Mouse (Mus musculus): ENCODE data around the gene Rnf215.
"Not testable (repeated sequence)": the region's sequence is repeated elsewhere in the genome, so short reads cannot be mapped to it uniquely, and the experiment has no call there.

Rnf215 gene

DNA sequence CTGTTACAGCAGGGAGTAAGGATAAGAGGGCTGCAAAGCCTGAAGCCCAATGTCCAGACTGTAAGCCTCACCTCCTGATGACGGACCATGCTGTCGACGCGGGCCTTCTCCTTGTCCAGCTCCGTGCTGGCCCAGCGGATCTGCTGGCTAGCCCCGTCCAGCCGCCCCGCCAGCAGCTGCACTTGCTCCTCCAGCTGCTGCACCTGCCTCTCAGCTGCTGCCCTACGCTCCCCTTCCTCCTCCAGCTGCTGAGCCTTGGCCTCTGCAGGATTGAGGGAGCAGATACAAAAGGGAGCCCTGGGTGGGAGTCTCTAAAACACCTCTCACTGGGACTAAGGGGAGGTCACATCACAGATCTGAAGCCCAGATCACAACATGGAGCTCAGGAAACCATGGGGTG, 12.1 kb downstream of the Rnf215 start:
- in situ Hi-C loops (cut with MboI, MseI) = no loop called here

DNA sequence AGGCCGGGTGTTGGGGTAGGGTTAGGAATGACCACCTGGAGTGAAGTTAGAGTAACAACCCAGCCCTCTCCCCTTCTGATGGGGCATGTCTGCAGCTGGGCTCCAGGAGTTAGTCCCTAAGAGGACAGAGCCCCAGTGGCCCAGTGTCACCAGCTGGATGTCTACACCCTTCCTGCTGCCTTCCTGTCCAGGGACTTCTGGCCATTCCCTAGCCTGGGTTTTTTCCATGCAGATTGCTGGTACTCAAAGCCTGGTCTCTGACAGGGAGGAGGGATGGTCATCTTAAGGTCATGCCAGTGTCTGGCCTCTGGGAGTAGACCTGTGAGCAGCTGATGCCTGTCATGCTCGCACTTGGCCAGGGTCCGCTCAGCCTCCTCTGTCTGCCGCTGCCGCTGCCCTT, 13.1 kb downstream of the Rnf215 start:
- in situ Hi-C loops (cut with MboI, MseI) = no loop called here

DNA sequence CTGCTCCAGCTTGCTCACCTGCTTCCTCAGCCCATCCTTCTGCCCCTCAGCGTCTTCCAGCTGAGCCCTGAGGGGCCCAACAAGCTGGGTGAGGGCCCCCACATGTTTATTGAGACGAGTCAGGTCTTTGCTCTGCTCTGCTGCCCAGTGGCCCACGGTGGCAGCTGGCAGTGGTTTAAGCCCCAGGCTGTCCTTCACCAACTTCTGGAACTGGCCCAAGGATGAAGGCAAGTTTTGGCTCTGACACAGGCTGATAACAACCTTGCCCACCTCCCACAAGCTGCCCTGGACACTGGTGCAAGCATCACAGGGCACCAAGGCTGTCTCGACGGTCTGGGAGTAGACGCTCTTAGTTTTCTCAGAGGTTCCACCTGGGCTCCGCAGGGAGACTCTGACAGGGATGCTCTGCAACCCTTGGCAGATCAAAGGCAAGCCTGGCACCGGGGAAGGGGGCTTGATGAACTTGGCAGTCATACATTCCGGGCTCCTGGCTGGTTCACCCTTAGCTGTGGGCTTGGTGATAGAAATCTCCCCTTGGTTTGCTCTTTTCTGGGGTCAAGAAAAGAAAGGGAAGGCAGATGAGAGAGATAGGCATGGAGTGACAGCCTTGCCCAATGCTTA, 13.6 kb downstream of the Rnf215 start:
- in situ Hi-C loops (cut with MboI, MseI) = no loop called here

DNA sequence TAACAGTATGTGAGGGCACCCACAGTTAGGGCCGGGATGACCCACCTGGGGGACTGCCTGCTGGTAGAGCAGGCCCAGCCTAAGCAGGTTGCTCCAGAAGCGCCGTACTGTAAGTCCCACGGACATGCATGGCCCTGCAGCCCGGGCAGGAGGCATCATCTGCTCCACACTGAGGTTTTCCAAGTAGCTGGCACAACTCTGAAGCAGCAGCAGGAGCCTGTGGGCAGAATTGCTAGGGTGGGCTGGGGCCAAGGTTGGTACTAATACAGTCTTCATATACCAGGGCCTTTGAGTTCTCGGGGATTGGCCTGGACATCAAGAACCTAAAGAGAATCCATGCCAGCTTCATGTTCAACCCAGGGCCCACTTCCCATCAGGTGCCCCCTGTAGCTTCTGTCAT, 14.9 kb downstream of the Rnf215 start:
- in situ Hi-C loops (cut with MboI, MseI) = no loop called here

DNA sequence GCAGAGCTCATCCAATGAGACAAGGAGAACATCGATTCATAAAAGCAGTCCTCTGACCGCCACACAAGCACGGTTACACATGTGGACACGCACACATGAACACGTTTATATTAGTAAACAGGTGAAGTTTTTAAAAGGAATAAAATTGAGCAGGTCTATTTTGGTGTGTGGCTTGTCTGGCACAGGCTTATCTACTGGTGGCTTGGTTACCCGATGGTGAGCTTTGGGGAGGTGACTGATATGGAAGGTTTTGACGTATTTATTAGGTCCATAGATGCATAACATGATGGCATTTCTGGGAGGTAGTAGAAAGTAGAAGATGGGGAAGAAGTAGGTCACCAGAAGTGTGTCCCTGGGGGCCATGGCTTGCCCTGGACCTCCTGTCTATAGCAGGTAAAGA, 18.7 kb downstream of the Rnf215 start:
- in situ Hi-C loops (cut with MboI, MseI) = no loop called here

DNA sequence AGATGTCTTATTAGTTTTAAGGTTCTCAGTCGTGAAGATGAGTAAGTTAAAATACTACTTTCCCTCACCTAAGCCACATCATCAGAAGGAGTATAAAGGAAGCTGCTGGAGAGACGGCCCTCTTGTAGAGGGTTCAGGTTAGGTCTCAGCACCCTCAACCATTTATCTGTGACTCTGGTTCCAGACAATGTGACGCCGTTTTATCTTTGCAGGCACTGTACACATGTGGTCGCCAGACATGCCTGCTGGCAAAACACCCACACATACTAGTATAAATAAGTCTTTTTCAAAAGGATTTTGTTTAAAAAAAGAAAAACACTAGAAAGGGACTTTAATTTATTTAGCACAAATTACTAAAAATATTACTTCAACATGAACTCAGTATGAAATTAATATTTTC, 20.6 kb downstream of the Rnf215 start:
- in situ Hi-C loops (cut with MboI, MseI) = no loop called here

DNA sequence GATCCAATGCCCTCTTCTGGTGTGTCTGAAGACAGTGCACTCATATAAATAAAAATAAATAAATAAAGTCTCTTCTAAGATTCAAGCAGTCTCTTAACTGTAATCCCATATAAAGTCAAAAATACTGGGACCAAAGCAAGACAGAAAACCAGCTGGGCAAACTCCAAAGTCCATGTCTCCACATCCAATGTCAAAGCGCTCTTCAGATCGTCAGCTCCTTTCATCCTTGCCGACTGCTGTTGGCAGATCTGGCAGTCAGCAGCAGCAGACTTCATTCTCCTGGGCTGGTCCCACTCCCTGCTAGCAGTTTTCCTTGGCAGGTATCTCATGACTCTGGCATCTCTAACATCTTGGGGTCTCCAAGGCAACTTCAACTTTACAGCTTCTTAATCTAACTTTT, 23.7 kb downstream of the Rnf215 start:
- in situ Hi-C loops (cut with MboI, MseI) = no loop called here

DNA sequence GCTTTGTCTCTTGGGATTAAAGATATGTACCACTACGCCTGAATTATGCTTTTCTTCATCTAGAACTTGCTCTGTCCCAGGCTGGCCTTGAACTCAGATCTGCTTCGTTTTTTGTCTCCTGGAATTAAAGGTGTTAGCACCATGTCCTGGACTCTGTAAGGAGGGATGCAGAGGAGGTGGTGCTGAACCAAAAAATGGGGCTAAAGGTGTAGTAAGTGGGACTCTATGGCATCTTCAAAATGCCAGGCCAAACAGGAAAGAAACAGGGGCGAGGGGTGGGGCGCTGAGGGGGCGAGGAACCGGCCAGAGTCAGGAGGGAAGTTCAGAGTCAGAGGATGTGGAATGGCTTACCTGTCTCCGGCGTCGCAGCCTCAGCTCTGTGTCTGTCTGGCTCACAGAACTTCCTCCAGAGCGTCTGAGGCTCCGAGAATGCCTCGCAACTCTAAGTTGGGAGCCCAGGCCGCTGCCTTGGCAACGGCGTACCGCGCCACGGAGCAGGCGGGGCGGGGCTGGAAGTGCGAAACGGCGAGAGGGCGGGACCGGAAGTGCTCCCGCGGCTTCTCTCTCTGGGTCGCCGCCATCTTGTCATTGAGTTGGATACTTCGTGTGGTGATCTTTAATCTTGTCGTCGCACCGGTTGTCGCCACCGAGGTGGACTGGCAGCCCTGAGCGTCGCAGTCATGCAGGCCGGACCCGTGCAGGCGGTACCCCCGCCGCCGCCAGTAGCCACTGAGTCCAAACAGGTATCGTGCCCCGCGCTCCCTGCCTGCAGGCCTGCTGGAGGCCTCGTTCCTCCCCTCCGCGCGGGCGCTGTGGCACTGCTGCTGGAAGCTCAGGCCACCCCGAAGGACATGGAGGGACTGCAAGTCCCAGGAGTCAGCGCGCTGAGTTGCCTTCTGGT, 25.1 kb downstream of the Rnf215 start, which contains the start of the genes Ccdc157 and Sf3a1:
Ccdc157 (minus strand) TSS at position 486 of the 901 bp plus-strand sequence.
Sf3a1 (plus strand) TSS at position 543 of the 901 bp plus-strand sequence.
- in situ Hi-C loops (cut with MboI, MseI) = no loop called here

DNA sequence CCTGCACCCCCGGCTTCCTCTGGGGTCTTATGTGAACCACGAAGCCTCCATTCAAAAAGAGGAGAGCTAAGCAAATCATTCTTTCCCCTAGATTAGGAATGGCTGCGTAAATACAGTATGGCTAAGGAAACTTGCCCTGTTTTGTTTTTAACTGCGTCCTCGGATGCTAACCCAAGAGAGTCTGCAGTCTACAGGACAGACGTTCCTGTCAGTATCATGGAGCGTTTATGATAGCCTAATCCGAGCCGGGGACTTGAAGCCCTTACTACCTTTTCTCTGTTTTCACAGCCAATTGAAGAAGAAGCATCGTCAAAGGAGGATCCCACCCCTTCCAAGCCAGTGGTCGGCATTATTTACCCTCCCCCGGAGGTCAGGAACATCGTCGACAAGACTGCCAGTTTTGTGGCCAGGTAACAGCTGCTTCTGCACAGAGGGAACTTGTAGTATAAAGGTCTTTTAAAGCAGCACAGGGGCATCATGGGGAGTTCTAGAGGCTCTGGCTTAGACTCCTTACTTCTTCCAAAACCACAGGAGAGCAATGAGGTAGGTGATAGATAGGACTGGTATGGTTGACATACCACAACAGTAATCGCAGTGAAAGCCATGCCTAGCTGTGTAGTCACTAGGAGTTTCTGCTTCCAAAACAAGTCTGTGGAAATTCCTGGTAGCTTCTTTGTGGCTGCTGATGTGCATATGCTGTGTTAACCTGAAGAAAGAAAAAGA, 25.9 kb downstream of the Rnf215 start:
- in situ Hi-C loops (cut with MboI, MseI) = no loop called here

DNA sequence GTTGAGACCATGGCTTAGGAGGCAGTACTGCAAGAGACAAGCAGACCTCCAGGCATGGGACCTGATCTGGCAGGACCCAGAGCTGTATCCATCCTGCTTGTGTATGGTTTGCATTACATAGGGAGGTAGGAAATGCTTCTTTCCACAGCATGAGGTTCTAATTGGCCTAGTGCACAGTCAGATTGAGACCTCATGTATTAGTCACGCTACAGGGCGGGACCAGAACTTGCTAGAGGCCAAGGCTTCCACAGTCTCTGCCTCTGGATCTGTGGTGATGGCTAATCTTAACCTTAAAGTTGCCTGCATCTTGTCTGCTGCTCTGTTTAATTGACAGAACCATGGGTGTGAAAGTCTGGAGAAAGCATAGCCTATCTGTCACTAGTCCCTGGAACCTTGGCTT, 29.7 kb downstream of the Rnf215 start:
- in situ Hi-C loops (cut with MboI, MseI) = no loop called here

DNA sequence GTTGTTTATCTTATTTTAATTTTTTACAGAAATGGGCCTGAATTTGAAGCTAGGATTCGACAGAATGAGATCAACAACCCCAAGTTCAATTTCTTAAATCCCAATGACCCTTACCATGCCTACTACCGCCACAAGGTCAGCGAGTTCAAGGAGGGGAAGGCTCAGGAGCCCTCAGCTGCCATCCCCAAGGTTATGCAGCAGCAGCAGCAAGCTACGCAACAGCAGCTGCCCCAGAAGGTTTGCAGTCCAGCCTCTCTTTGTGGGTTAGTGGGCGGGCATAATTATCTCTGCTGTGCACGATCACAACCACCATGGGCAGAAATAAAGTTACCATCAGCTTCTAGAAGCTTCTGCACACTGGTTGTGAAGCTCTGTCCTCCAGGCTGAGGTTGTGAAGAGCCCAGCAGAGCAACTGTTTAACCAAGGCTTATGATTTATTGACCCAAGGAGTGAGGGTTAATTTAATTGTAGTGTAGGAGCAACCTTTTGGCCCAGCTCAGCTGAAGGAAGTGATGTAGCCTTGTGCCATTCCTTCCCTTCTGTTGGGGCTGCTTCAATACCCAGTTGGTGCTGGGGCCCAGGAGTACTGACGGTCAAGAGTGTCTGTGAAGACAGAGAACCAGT, 31.6 kb downstream of the Rnf215 start:
- in situ Hi-C loops (cut with MboI, MseI) = no loop called here

DNA sequence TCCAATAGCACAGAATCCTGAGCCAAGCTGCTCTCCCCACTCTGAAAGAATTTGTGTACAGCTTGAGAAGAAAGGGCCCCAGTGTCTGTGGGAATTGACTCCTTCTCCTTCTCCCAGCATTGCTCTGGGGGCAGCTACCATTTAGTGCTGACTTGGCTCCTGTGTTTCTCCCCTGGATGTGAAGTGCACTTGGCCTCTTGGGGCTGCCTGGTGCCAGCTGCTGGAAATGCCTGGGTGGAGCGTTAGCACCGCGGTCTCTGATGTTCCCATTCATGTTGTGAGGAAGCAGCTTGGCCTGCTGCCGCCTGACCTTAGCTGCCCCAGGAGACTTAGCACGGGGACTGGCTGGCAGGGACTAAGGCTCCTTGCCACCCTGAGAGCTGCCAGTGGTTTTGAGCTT, 39.6 kb downstream of the Rnf215 start:
- in situ Hi-C loops (cut with MboI, MseI) = no loop called here

DNA sequence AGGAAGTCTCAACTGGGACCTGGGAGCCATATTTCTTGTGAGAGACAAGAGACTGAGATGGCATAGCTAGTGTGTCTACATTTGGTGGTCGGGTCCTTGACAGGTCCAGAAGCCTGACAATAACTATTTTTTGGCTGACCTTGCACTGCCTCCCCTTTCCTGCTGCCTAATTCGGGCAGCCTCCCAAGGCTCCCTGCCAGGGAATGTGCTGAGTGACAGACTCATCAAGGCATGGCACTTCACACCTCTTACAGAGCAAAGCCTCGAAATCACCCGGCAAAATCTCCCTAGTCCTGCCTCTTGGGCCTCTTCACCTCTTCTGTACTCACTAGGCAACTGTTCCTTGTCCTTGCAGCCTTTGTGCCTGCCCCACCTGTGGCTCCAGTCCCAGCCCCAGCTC, 42.7 kb downstream of the Rnf215 start:
- in situ Hi-C loops (cut with MboI, MseI) = loop anchor here (5.0 kb wide), 1 partner anchor 35 kb away; no protein-coding TSS in a partner anchor

DNA sequence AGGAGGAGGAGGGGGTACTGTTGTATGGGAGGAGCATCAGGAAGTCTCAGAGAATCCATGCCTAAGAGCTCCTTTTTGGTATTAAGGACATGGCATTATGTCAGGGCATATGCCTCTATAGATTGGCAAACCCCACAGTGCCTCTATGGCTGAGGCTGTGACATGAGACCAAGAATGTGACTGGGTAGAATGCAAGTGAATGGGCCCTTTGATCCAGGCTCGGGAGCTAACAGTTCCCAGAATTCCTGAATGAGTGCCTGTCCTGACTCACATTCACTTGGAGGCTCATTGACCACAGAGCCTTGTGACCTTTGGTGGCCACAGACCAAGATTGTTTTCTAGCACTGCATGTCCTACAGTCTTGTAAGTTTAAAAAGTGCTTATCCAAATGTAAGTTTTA, 47.1 kb downstream of the Rnf215 start:
- in situ Hi-C loops (cut with MboI, MseI) = no loop called here

DNA sequence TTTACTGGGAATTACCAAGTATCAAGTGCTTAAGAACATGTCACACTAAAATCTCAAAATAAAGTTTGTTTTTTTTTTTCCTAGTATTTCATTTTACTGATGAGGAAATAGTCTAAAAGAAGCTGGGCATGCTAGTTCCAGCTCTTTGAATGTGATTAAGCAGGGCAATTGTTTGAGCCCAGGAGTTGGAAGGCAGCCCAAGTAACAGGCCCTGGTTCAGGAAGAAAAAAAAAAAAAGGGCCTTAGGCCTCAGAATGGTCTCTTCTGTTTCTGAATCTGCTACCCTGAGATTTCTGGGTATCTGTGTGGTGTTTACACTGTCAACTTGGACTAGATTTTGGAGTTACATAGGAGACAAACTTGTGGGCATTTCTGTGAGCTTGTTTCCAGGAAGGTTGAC, 48.5 kb downstream of the Rnf215 start:
- in situ Hi-C loops (cut with MboI, MseI) = no loop called here

DNA sequence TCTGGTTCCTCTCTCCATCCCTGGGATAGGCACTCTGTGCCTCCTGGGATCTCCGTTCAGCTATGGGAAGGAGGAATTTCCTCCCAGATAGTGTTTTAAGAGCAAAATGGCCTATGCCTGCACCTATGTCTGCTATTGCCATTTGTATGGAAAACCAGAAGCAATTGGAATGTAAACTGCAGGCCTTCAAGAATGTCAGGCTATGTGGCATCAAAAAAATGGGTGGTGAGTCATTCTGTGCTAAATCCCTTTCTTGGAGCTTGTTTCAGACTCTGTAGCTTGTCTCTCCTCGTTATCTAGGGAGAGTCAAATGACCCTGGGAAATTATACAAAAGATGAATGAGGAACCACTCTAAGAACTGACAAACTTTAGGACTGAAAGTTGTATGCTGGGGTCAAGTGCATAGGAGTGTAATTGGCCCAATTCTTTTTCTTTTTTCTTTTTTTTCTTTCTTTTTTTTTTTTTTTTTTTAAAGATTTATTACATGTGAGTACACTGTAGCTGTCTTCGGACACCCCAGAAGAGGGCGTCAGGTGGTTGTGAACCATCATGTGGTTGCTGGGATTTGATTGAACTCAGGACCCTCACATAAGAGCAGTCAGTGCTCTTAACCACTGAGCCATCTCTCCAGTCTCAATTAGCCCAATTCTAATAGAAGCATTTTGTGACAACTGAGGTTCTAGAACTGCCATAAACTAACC, 49.4 kb downstream of the Rnf215 start:
- in situ Hi-C loops (cut with MboI, MseI) = no loop called here

DNA sequence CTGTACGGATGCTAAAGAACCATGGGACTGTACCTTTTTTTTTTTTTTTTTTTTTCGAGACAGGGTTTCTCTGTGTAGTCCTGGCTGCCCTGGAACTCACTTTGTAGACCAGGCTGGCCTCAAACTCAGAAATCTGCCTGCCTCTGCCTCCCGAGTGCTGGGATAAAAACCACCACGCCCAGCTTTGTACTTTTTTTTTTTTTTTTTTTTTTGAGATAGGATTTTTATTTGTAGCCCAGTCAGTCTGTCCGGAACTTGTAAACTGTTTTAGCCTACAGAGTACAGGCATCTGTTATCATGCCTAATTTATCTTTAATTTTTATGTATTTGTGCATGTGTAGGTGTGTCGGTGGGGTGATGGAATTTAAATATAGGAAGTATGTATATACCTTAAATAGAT, 50.5 kb downstream of the Rnf215 start:
- in situ Hi-C loops (cut with MboI, MseI) = not testable (repeated sequence)

DNA sequence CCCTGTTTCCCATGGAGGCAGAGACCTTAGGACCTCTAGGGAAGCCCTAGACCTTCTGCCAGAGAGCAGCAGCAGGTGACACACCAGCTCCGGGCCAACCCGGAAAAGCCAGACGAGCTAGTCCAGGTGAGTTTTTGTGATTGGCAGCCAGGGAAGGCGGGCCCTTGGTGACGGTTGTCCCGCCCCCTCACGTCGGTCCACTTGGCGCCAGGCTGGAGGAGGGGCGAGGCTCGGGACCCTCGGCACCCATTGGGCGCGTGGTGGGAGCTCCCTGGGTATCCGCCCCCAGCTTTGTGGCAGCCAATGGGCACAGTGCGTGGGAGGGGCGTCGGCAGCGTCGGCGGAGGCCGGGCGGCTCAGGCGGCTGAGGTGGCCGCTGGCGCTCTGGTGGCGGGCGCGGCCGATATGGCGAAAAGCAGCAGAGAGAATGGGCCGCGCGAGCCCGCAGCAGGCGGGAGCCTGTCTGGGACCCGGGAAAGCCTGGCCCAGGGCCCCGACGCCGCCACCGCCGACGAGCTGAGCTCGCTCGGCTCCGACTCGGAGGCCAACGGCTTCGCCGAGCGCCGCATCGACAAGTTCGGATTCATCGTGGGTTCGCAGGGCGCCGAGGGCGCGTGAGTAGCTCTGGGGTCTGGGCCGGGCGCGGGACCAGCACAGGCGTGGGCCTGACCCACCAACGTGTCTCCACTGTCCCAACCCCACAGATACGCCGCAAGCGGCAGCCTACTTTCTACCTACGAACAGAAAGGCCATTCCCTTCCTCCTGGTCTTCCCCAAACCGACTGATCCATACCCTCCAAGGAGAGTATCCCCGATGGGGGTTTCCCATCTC, 51.7 kb downstream of the Rnf215 start, which contains the start of gene Tbc1d10a:
Tbc1d10a (plus strand) TSS at position 304 of the 832 bp plus-strand sequence.
- in situ Hi-C loops (cut with MboI, MseI) = no loop called here

DNA sequence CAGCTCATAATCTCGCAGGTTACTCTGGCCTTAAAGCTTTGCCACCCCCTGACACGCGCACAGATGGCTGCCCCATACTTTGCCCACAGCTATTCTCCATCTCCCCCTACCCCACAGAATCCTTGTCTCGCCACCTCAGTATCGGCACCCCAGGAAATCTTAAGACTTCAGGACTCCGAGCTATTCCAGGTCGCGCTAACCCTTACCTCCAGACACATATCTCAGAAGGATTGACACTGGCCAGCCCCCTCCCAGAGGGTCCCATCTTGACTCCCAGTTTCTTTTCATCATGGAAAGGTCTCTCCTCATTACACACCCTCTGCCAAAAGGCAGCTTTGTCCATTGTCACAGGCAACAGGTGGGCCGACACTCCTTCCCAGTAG, 52.3 kb downstream of the Rnf215 start:
- in situ Hi-C loops (cut with MboI, MseI) = no loop called here

DNA sequence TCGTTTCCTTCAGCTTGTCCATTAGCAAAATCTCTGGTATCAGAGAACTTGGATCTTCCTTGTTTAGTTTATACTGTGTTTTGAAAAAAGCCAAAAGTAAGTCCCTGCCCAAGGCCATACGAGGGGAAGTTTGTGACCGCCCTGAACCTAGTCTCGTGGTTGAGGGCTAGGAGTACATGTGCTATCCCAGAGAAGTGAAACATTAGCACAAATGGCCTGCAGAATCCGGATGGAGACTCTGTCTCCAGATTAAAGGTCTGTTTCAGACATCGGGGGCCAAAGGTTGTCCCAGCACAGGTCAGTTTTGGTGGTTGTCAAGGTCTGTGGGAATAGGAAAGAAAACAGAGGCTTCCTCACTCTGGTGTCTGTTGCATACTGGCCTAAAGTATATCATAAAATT, 54.2 kb downstream of the Rnf215 start:
- in situ Hi-C loops (cut with MboI, MseI) = no loop called here
